Mouse (Mus musculus): ENCODE measurements around the gene Ift46. TPM values are rescaled to one million over a fixed set of nuclear protein-coding genes. Genes with fewer than 3 reads are reported as not detected.
"Not testable (repeated sequence)": the region's sequence is repeated elsewhere in the genome, so short reads cannot be mapped to it uniquely, and the experiment has no call there.

The Ift46 gene
- polyA plus RNA-seq, 1 experiment from 2014 or later, result 144 TPM

GRCm38 (mm10) chr9:44747341-44747740, 20.4 kb upstream of the Ift46 start:
- Histone ChIP-seq H3K9ac (ENCODE audit: low read length) (no peak overlapping the region), H3K4me2 (ENCODE audit: low read depth) (no peak overlapping the region), H3K27ac (ENCODE audit: low read depth, low read length) (no peak overlapping the region), H3K9me3 (ENCODE audit: control insufficient read depth, low read length) (no peaks in the 10 kb centered on the region), H3K4me1 (ENCODE audit: control insufficient read depth, insufficient read depth, low read length) (no peaks in the 10 kb centered on the region), H3K4me3 (ENCODE audit: low read depth, low read length) (no peak overlapping the region), H3K27me3 (ENCODE audit: control insufficient read depth, insufficient read depth, low read length) (no peaks in the 10 kb centered on the region), H3K36me3 (ENCODE audit: control insufficient read depth, insufficient read depth, low read length) (peaks cover 12% of the 10 kb centered on the region)
- ATAC-seq (ENCODE audit: insufficient read depth, low FRiP score, low TSS enrichment) (no peak), DNase-seq (ENCODE audit: low spot score) (no peak)
- WGBS, result 94% methylated on average over 3 of the region's 3 CpGs

DNA sequence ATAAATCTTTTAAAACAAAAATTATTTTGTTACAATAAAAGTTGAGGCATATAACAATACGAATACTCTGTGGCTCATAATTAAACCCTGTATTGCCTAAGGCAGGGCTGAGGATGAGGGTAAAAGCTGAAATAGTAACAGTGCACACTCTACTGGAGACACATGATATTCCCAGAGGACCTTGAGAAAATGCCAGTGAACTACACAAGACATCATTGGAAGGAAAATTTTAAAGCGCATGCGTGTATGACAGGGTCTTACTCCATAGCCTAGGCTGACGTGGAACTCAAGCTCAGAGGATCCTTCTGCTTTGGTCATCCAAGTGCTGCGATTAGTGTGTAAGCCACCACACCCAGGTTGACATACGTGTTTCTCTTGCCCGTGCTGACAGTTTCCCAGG, 19.2 kb upstream of the Ift46 start:
- ATAC-seq (ENCODE audit: insufficient read depth, low FRiP score, low TSS enrichment), result no peak
- Histone ChIP-seq H3K4me3 (ENCODE audit: low read depth, low read length) (no peak overlapping the region), H3K27ac (ENCODE audit: low read depth, low read length) (no peak overlapping the region), H3K9ac (ENCODE audit: low read length) (no peak overlapping the region), H3K27me3 (ENCODE audit: control insufficient read depth, insufficient read depth, low read length) (no peaks in the 10 kb centered on the region), H3K4me1 (ENCODE audit: control insufficient read depth, insufficient read depth, low read length) (no peaks in the 10 kb centered on the region), H3K36me3 (ENCODE audit: control insufficient read depth, insufficient read depth, low read length) (peaks cover 14% of the 10 kb centered on the region), H3K4me2 (ENCODE audit: low read depth) (no peak overlapping the region), H3K9me3 (ENCODE audit: control insufficient read depth, low read length) (no peaks in the 10 kb centered on the region)
- no peak for DNase-seq (ENCODE audit: low spot score)
- WGBS, result 95% methylated on average over 7 of the region's 7 CpGs

DNA sequence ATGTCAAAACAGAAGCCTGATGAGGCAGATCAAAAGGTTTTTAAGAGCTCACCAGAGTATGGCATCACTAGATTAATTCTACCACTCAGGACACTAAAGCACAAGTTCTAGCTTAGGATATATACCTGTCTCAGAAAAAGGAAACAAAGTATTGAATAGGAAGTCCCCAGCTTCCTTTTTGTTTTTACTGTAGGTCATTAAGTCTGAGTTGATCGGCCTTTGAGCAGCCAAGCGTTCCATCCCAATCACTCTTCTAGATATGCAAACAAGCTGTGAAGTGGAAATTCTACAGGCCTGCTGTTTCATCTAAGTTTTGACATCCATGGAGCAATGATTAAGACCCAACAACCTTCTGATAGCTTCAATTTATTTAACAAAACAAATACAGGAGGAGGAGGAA, 6.8 kb upstream of the Ift46 start:
- Histone ChIP-seq H3K9me3 (ENCODE audit: control insufficient read depth, low read length) (no peaks in the 10 kb centered on the region), H3K4me1 (ENCODE audit: control insufficient read depth, insufficient read depth, low read length) (0 out of 2 replicates have a peak, but pooled peaks cover under 1% of the 10 kb centered on the region), H3K36me3 (ENCODE audit: control insufficient read depth, insufficient read depth, low read length) (peaks cover 9% of the 10 kb centered on the region), H3K4me2 (ENCODE audit: low read depth) (no peak overlapping the region), H3K9ac (ENCODE audit: low read length) (no peak overlapping the region), H3K27me3 (ENCODE audit: control insufficient read depth, insufficient read depth, low read length) (no peaks in the 10 kb centered on the region), H3K4me3 (ENCODE audit: low read depth, low read length) (no peak overlapping the region), H3K27ac (ENCODE audit: low read depth, low read length) (no peak overlapping the region)
- DNase-seq (ENCODE audit: low spot score), result no peak
- 79% methylated on average over 2 of the region's 2 CpGs for WGBS
- ATAC-seq (ENCODE audit: insufficient read depth, low FRiP score, low TSS enrichment), result no peak

- not testable (repeated sequence) for H3K4me1 ChIP-seq (ENCODE audit: control insufficient read depth, insufficient read depth, low read length); H3K9me3 ChIP-seq (ENCODE audit: control insufficient read depth, low read length); ATAC-seq (ENCODE audit: insufficient read depth, low FRiP score, low TSS enrichment); H3K9ac ChIP-seq (ENCODE audit: low read length); DNase-seq (ENCODE audit: low spot score); H3K27ac ChIP-seq (ENCODE audit: low read depth, low read length); H3K27me3 ChIP-seq (ENCODE audit: control insufficient read depth, insufficient read depth, low read length); H3K36me3 ChIP-seq (ENCODE audit: control insufficient read depth, insufficient read depth, low read length)
- whole genome bisulfite sequencing, result 50% methylated on average over 7 of the region's 9 CpGs
- H3K4me3 ChIP-seq (ENCODE audit: low read depth, low read length), result peak overlapping the region; percentile 99; the same call in 1 of the 2 replicates
- H3K4me2 ChIP-seq (ENCODE audit: low read depth), result peak overlapping the region; percentile 57; the same call in 1 of the 2 replicates
These were observed 304 bp downstream of the Ift46 start for GRCm38 (mm10) chr9:44768029-44768394.

DNA sequence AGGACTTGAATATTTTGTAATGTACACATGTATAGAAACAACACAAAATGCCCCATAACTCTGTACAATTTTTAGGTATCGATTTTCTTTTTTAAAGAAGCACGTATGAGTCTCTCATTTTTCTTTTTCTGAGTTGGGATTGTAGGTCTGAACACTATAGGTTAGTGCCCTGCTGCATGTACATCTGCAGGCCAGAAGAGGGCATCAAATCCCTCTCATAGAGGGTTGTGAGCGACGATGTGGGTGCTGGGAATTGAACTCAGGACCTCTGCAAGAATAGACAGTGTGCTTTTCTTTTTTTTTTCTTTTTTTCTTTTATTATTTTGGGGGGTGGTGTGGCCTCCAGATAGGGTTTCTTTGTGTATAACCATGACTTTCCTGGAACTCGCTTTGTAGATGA, 3.7 kb downstream of the Ift46 start:
- Histone ChIP-seq H3K9me3 (ENCODE audit: control insufficient read depth, low read length) (no peaks in the 10 kb centered on the region), H3K36me3 (ENCODE audit: control insufficient read depth, insufficient read depth, low read length) (0 out of 2 replicates have a peak, but pooled peaks cover 3% of the 10 kb centered on the region), H3K4me1 (ENCODE audit: control insufficient read depth, insufficient read depth, low read length) (peaks cover 2% of the 10 kb centered on the region), H3K4me3 (ENCODE audit: low read depth, low read length) (no peak overlapping the region), H3K4me2 (ENCODE audit: low read depth) (no peak overlapping the region), H3K27me3 (ENCODE audit: control insufficient read depth, insufficient read depth, low read length) (no peaks in the 10 kb centered on the region), H3K27ac (ENCODE audit: low read depth, low read length) (no peak overlapping the region), H3K9ac (ENCODE audit: low read length) (no peak overlapping the region)
- DNase-seq (ENCODE audit: low spot score) (no peak), ATAC-seq (ENCODE audit: insufficient read depth, low FRiP score, low TSS enrichment) (no peak)
- WGBS, result 92% methylated on average over 5 of the region's 5 CpGs

DNA sequence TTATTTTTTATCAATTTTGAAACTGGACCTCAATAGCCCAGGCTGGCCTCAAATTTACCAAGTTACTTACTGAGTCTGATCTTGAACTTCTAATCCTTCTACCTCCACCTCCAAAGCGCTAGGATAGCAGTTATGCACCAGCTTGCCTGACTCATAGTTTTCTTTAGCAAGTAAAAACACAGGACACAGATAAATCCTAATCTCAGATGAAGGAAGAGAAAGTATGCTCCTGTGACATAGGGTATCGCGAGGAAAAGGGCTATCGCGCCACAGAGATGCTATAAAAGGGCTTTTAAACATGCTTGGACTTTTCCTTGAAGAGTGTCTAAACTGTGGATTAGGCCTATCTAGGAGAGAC, 4.7 kb downstream of the Ift46 start:
- Histone ChIP-seq H3K36me3 (ENCODE audit: control insufficient read depth, insufficient read depth, low read length) (0 out of 2 replicates have a peak, but pooled peaks cover 3% of the 10 kb centered on the region), H3K27me3 (ENCODE audit: control insufficient read depth, insufficient read depth, low read length) (no peaks in the 10 kb centered on the region), H3K9ac (ENCODE audit: low read length) (0 out of 2 replicates have a peak overlapping the region, but pooled peaks have one; percentile 29), H3K4me3 (ENCODE audit: low read depth, low read length) (no peak overlapping the region), H3K4me2 (ENCODE audit: low read depth) (no peak overlapping the region), H3K9me3 (ENCODE audit: control insufficient read depth, low read length) (no peaks in the 10 kb centered on the region), H3K4me1 (ENCODE audit: control insufficient read depth, insufficient read depth, low read length) (no peaks in the 10 kb centered on the region), H3K27ac (ENCODE audit: low read depth, low read length) (no peak overlapping the region)
- no peak for ATAC-seq (ENCODE audit: insufficient read depth, low FRiP score, low TSS enrichment)
- 27% methylated on average over 5 of the region's 5 CpGs for WGBS
- DNase-seq (ENCODE audit: low spot score), result no peak

- DNase-seq (ENCODE audit: low spot score), result peak; percentile 96
- Histone ChIP-seq H3K27ac (ENCODE audit: low read depth, low read length) (peak overlapping the region; percentile 34), H3K36me3 (ENCODE audit: control insufficient read depth, insufficient read depth, low read length) (0 out of 2 replicates have a peak, but pooled peaks cover 3% of the 10 kb centered on the region), H3K4me3 (ENCODE audit: low read depth, low read length) (peak overlapping the region; percentile 76), H3K9me3 (ENCODE audit: control insufficient read depth, low read length) (no peaks in the 10 kb centered on the region), H3K4me1 (ENCODE audit: control insufficient read depth, insufficient read depth, low read length) (no peaks in the 10 kb centered on the region), H3K9ac (ENCODE audit: low read length) (peak overlapping the region; percentile 84), H3K4me2 (ENCODE audit: low read depth) (peak overlapping the region; percentile 86), H3K27me3 (ENCODE audit: control insufficient read depth, insufficient read depth, low read length) (no peaks in the 10 kb centered on the region)
- under 1% methylated on average over 41 of the region's 41 CpGs for WGBS
- peak; percentile 96 for ATAC-seq (ENCODE audit: insufficient read depth, low FRiP score, low TSS enrichment)
These were observed 5.3 kb downstream of the Ift46 start for GRCm38 (mm10) chr9:44772750-44773651.

- Histone ChIP-seq H3K9ac (ENCODE audit: low read length) (no peak overlapping the region), H3K4me2 (ENCODE audit: low read depth) (no peak overlapping the region), H3K27me3 (ENCODE audit: control insufficient read depth, insufficient read depth, low read length) (no peaks in the 10 kb centered on the region; the same call in 1 of the 2 replicates), H3K4me3 (ENCODE audit: low read depth, low read length) (no peak overlapping the region), H3K9me3 (ENCODE audit: control insufficient read depth, low read length) (no peaks in the 10 kb centered on the region), H3K27ac (ENCODE audit: low read depth, low read length) (no peak overlapping the region), H3K4me1 (ENCODE audit: control insufficient read depth, insufficient read depth, low read length) (no peaks in the 10 kb centered on the region), H3K36me3 (ENCODE audit: control insufficient read depth, insufficient read depth, low read length) (peaks cover 9% of the 10 kb centered on the region)
- DNase-seq (ENCODE audit: low spot score) (no peak), ATAC-seq (ENCODE audit: insufficient read depth, low FRiP score, low TSS enrichment) (no peak)
- 79% methylated on average over 9 of the region's 9 CpGs for WGBS
These were observed 25.1 kb downstream of the Ift46 start for GRCm38 (mm10) chr9:44792842-44793241.

- Histone ChIP-seq H3K9me3 (ENCODE audit: control insufficient read depth, low read length) (no peaks in the 10 kb centered on the region), H3K27ac (ENCODE audit: low read depth, low read length) (no peak overlapping the region), H3K27me3 (ENCODE audit: control insufficient read depth, insufficient read depth, low read length) (peaks cover 7% of the 10 kb centered on the region), H3K9ac (ENCODE audit: low read length) (no peak overlapping the region), H3K36me3 (ENCODE audit: control insufficient read depth, insufficient read depth, low read length) (no peaks in the 10 kb centered on the region), H3K4me3 (ENCODE audit: low read depth, low read length) (peak overlapping the region; percentile 52; the same call in 1 of the 2 replicates), H3K4me1 (ENCODE audit: control insufficient read depth, insufficient read depth, low read length) (peaks cover 7% of the 10 kb centered on the region; the same call in 1 of the 2 replicates), H3K4me2 (ENCODE audit: low read depth) (peak overlapping the region; percentile 91; the same call in 1 of the 2 replicates)
- no peak for DNase-seq (ENCODE audit: low spot score)
- no peak for ATAC-seq (ENCODE audit: insufficient read depth, low FRiP score, low TSS enrichment)
- 56% methylated on average over 7 of the region's 7 CpGs for WGBS
These were observed 30.6 kb downstream of the Ift46 start for GRCm38 (mm10) chr9:44798298-44798697.
